Mouse (Mus musculus): ENCODE data around the gene Csrp1. TPM values are rescaled to one million over a fixed set of nuclear protein-coding genes. Genes with fewer than 3 reads are reported as not detected.

Csrp1 gene
- polyA plus RNA-seq, 1 experiment = 169 TPM

- WGBS = 71% methylated on average over 4 of the region's 4 CpGs
- TF ChIP-seq POLR2A (IDR thresholded peaks at IDR 0.05; ENCODE audit: insufficient read depth, low read depth, low read length) = no peak
- TF ChIP-seq CTCF (IDR thresholded peaks at IDR 0.05; ENCODE audit: insufficient read depth, low read depth, low read length) = no peak
- Histone ChIP-seq H3K27ac (ENCODE audit: insufficient read depth, low read depth, low read length) (no peak overlapping the region), H3K4me3 (ENCODE audit: insufficient read depth, low read depth, low read length) (no peak overlapping the region), H3K4me1 (ENCODE audit: control insufficient read depth, insufficient read depth, low read length) (peaks cover 4% of the 10 kb centered on the region; the same call in 1 of the 2 replicates)
These were observed 4.3 kb downstream of the Csrp1 start for GRCm38 (mm10) chr1:135724134-135724533.

GRCm38 (mm10) chr1:135725324-135725723, 5.5 kb downstream of the Csrp1 start:
- 96% methylated on average over 6 of the region's 6 CpGs for WGBS

GRCm38 (mm10) chr1:135725936-135726335, 6.1 kb downstream of the Csrp1 start:
- WGBS = 66% methylated on average over 7 of the region's 7 CpGs
- TF ChIP-seq POLR2A (IDR thresholded peaks at IDR 0.05; ENCODE audit: insufficient read depth, low read depth, low read length) (no peak), CTCF (IDR thresholded peaks at IDR 0.05; ENCODE audit: insufficient read depth, low read depth, low read length) (no peak)
- no peak overlapping the region for H3K27ac ChIP-seq (ENCODE audit: insufficient read depth, low read depth, low read length)
- no peak overlapping the region for H3K4me3 ChIP-seq (ENCODE audit: insufficient read depth, low read depth, low read length)
- peaks cover 15% of the 10 kb centered on the region for H3K4me1 ChIP-seq (ENCODE audit: control insufficient read depth, insufficient read depth, low read length)

More at GRCm38 (mm10) chr1:135725324-135725723, 5.5 kb downstream of the Csrp1 start:
- TF ChIP-seq CTCF (IDR thresholded peaks at IDR 0.05; ENCODE audit: insufficient read depth, low read depth, low read length) = no peak
- no peak for TF ChIP-seq POLR2A (IDR thresholded peaks at IDR 0.05; ENCODE audit: insufficient read depth, low read depth, low read length)
- Histone ChIP-seq H3K27ac (ENCODE audit: insufficient read depth, low read depth, low read length) (no peak overlapping the region), H3K4me3 (ENCODE audit: insufficient read depth, low read depth, low read length) (no peak overlapping the region), H3K4me1 (ENCODE audit: control insufficient read depth, insufficient read depth, low read length) (peaks cover 11% of the 10 kb centered on the region)

GRCm38 (mm10) chr1:135728631-135729366, 8.9 kb downstream of the Csrp1 start:
- 0 out of 2 replicates have a peak overlapping the region, but pooled peaks have one; percentile 7 for H3K27ac ChIP-seq (ENCODE audit: insufficient read depth, low read depth, low read length)
- TF ChIP-seq POLR2A (IDR thresholded peaks at IDR 0.05; ENCODE audit: insufficient read depth, low read depth, low read length) (peak; percentile 51; the same call in 1 of the 2 replicates), CTCF (IDR thresholded peaks at IDR 0.05; ENCODE audit: insufficient read depth, low read depth, low read length) (no peak)
- WGBS = 3% methylated on average over 35 of the region's 35 CpGs
- peak overlapping the region; percentile 60 for H3K4me3 ChIP-seq (ENCODE audit: insufficient read depth, low read depth, low read length)
- H3K4me1 ChIP-seq (ENCODE audit: control insufficient read depth, insufficient read depth, low read length) = peaks cover 34% of the 10 kb centered on the region

GRCm38 (mm10) chr1:135729367-135729713, 9.5 kb downstream of the Csrp1 start:
- Histone ChIP-seq H3K4me3 (ENCODE audit: insufficient read depth, low read depth, low read length) (peak overlapping the region; percentile 60), H3K4me1 (ENCODE audit: control insufficient read depth, insufficient read depth, low read length) (peaks cover 39% of the 10 kb centered on the region), H3K27ac (ENCODE audit: insufficient read depth, low read depth, low read length) (0 out of 2 replicates have a peak overlapping the region, but pooled peaks have one; percentile 7)
- under 1% methylated on average over 11 of the region's 11 CpGs for WGBS
- TF ChIP-seq CTCF (IDR thresholded peaks at IDR 0.05; ENCODE audit: insufficient read depth, low read depth, low read length) = no peak
- no peak for TF ChIP-seq POLR2A (IDR thresholded peaks at IDR 0.05; ENCODE audit: insufficient read depth, low read depth, low read length)

GRCm38 (mm10) chr1:135729821-135730220, 10.0 kb downstream of the Csrp1 start:
- Histone ChIP-seq H3K27ac (ENCODE audit: insufficient read depth, low read depth, low read length) (no peak overlapping the region; the same call in 1 of the 2 replicates), H3K4me3 (ENCODE audit: insufficient read depth, low read depth, low read length) (peak overlapping the region; percentile 60), H3K4me1 (ENCODE audit: control insufficient read depth, insufficient read depth, low read length) (peaks cover 43% of the 10 kb centered on the region)
- WGBS = 54% methylated on average over 4 of the region's 4 CpGs
- TF ChIP-seq CTCF (IDR thresholded peaks at IDR 0.05; ENCODE audit: insufficient read depth, low read depth, low read length) (no peak), POLR2A (IDR thresholded peaks at IDR 0.05; ENCODE audit: insufficient read depth, low read depth, low read length) (no peak)

- WGBS = 51% methylated on average over 3 of the region's 3 CpGs
- Histone ChIP-seq H3K4me3 (ENCODE audit: insufficient read depth, low read depth, low read length) (peak overlapping the region; percentile 60), H3K27ac (ENCODE audit: insufficient read depth, low read depth, low read length) (peak overlapping the region; percentile 20; the same call in 1 of the 2 replicates), H3K4me1 (ENCODE audit: control insufficient read depth, insufficient read depth, low read length) (peaks cover 47% of the 10 kb centered on the region)
- TF ChIP-seq POLR2A (IDR thresholded peaks at IDR 0.05; ENCODE audit: insufficient read depth, low read depth, low read length) = no peak
- TF ChIP-seq CTCF (IDR thresholded peaks at IDR 0.05; ENCODE audit: insufficient read depth, low read depth, low read length) = no peak
These were observed 10.4 kb downstream of the Csrp1 start for GRCm38 (mm10) chr1:135730296-135730695.

- Histone ChIP-seq H3K27ac (ENCODE audit: insufficient read depth, low read depth, low read length) (peak overlapping the region; percentile 83), H3K4me1 (ENCODE audit: control insufficient read depth, insufficient read depth, low read length) (peaks cover 50% of the 10 kb centered on the region), H3K4me3 (ENCODE audit: insufficient read depth, low read depth, low read length) (no peak overlapping the region)
- WGBS = 64% methylated on average over 7 of the region's 7 CpGs
- TF ChIP-seq CTCF (IDR thresholded peaks at IDR 0.05; ENCODE audit: insufficient read depth, low read depth, low read length) (no peak), POLR2A (IDR thresholded peaks at IDR 0.05; ENCODE audit: insufficient read depth, low read depth, low read length) (no peak)
These were observed 11.5 kb downstream of the Csrp1 start for GRCm38 (mm10) chr1:135731393-135731792.

- Histone ChIP-seq H3K4me3 (ENCODE audit: insufficient read depth, low read depth, low read length) (no peak overlapping the region), H3K4me1 (ENCODE audit: control insufficient read depth, insufficient read depth, low read length) (peaks cover 50% of the 10 kb centered on the region), H3K27ac (ENCODE audit: insufficient read depth, low read depth, low read length) (peak overlapping the region; percentile 83)
- TF ChIP-seq CTCF (IDR thresholded peaks at IDR 0.05; ENCODE audit: insufficient read depth, low read depth, low read length) = no peak
- TF ChIP-seq POLR2A (IDR thresholded peaks at IDR 0.05; ENCODE audit: insufficient read depth, low read depth, low read length) = no peak
- WGBS = 14% methylated on average over 11 of the region's 11 CpGs
These were observed 12.2 kb downstream of the Csrp1 start for GRCm38 (mm10) chr1:135731897-135732684.

Data from olfactory bulb, adult 2 months (tissue).